Mouse (Mus musculus) midbrain, embryonic 12.5 days (tissue): ENCODE measurements around the gene Bin2. TPM values are rescaled to one million over a fixed set of nuclear protein-coding genes. Genes with fewer than 3 reads are reported as not detected.
"Not testable (repeated sequence)": the region's sequence is repeated elsewhere in the genome, so short reads cannot be mapped to it uniquely, and the experiment has no call there.

Experiments used
- ATAC-seq: fragments of 200-750 bp; cut with Nextera tagmentation; 2 replicates; pipeline ENCODE4 v1.8.0; 2017; ENCODE audit warnings: low read depth, moderate TSS enrichment, moderate library complexity; ENCODE audit not compliant: low FRiP score
- H3K27ac ChIP-seq: fragments of 300-500 bp; sonication (generic); replicated peaks from 2 replicates; pipeline ENCODE4 v1.5.1; 2016; ENCODE audit warnings: mild to moderate bottlenecking
- H3K27me3 ChIP-seq: fragments of 300-500 bp; sonication (generic); 2 replicates; pipeline ENCODE4 v1.6.1; 2016; ENCODE audit warnings: mild to moderate bottlenecking
- H3K36me3 ChIP-seq: fragments of 300-500 bp; sonication (generic); 2 replicates; pipeline ENCODE4 v1.6.1; 2016
- H3K4me1 ChIP-seq: fragments of 300-500 bp; sonication (generic); 2 replicates; pipeline ENCODE4 v1.6.1; 2016
- H3K4me2 ChIP-seq: fragments of 300-500 bp; sonication (generic); replicated peaks from 2 replicates; pipeline ENCODE4 v1.6.1; 2016; ENCODE audit warnings: mild to moderate bottlenecking, moderate library complexity
- H3K4me3 ChIP-seq: fragments of 300-500 bp; sonication (generic); 2 replicates; pipeline ENCODE4 v1.5.1; 2016; ENCODE audit warnings: mild to moderate bottlenecking
- H3K9ac ChIP-seq: fragments of 300-500 bp; sonication (generic); replicated peaks from 2 replicates; pipeline ENCODE4 v1.6.1; 2016; ENCODE audit warnings: mild to moderate bottlenecking, moderate library complexity
- H3K9me3 ChIP-seq: fragments of 300-500 bp; sonication (generic); 2 replicates; pipeline ENCODE4 v1.6.1; 2016; ENCODE audit warnings: mild to moderate bottlenecking
- WGBS: fragments of 180-500 bp; shearing (Covaris S2); methylation state at CpG from one replicate; pipeline ENCODE4 v1.1.7; 2016; 5-methylcytosine and 5-hydroxymethylcytosine counted together
- polyA plus RNA-seq: library from polyadenylated mRNA; unstranded; fragments of >200 nt; fragmentation: Nextera tagmentation; extraction: Ambion mirVana; gene quantifications from 2 replicates; pipeline ENCODE4 v1.2.1, GENCODE M21; 2016

Bin2 gene
- polyA plus RNA-seq, 1 experiment from 2014 or later: 3.4 TPM

GRCm38 (mm10) chr15:100614218-100614995 lies 54.9 kb downstream of the Bin2 start:
- Histone ChIP-seq H3K36me3 (peaks cover 20% of the 10 kb centered on the region), H3K4me3 (peak overlapping the region; percentile 95), H3K27ac (peak overlapping the region; percentile 97), H3K4me1 (peaks cover 22% of the 10 kb centered on the region), H3K9me3 (no peaks in the 10 kb centered on the region), H3K4me2 (peak overlapping the region; percentile 82), H3K9ac (peak overlapping the region; percentile 59), H3K27me3 (peaks cover 8% of the 10 kb centered on the region; the same call in 1 of the 2 replicates)
- ATAC-seq: no peak
- WGBS: 9% methylated on average over 43 of the region's 43 CpGs

GRCm38 (mm10) chr15:100613584-100613983 lies 55.8 kb downstream of the Bin2 start:
- H3K9me3 ChIP-seq: no peaks in the 10 kb centered on the region
- H3K36me3 ChIP-seq: peaks cover 12% of the 10 kb centered on the region
- ATAC-seq: no peak
- 0 out of 2 replicates have a peak overlapping the region, but pooled peaks have one; percentile 7 for H3K4me3 ChIP-seq
- H3K4me1 ChIP-seq: peaks cover 22% of the 10 kb centered on the region
- 10% methylated on average over 16 of the region's 16 CpGs for WGBS
- no peak overlapping the region for H3K27ac ChIP-seq
- 0 out of 2 replicates have a peak overlapping the region, but pooled peaks have one; percentile 15 for H3K9ac ChIP-seq
- H3K27me3 ChIP-seq: peaks cover 8% of the 10 kb centered on the region; the same call in 1 of the 2 replicates
- H3K4me2 ChIP-seq: peak overlapping the region; percentile 41

- WGBS: 60% methylated on average over 2 of the region's 2 CpGs
- no peak overlapping the region for H3K4me3 ChIP-seq
- H3K27me3 ChIP-seq: peaks cover 8% of the 10 kb centered on the region; the same call in 1 of the 2 replicates
- H3K9me3 ChIP-seq: no peaks in the 10 kb centered on the region
- H3K27ac ChIP-seq: no peak overlapping the region
- no peak overlapping the region for H3K9ac ChIP-seq
- H3K36me3 ChIP-seq: peaks cover under 1% of the 10 kb centered on the region
- peaks cover 22% of the 10 kb centered on the region for H3K4me1 ChIP-seq
- ATAC-seq: no peak
- no peak overlapping the region for H3K4me2 ChIP-seq
Measured at GRCm38 (mm10) chr15:100612432-100612831, 56.9 kb downstream of the Bin2 start.

- H3K36me3 ChIP-seq: no peaks in the 10 kb centered on the region
- ATAC-seq: no peak
- 79% methylated on average over 7 of the region's 7 CpGs for WGBS
Measured at GRCm38 (mm10) chr15:100611951-100612350, 57.4 kb downstream of the Bin2 start.

GRCm38 (mm10) chr15:100606677-100607076 lies 62.7 kb downstream of the Bin2 start:
- not testable (repeated sequence) for H3K4me3 ChIP-seq, H3K27ac ChIP-seq, H3K9me3 ChIP-seq, H3K4me2 ChIP-seq, H3K36me3 ChIP-seq, H3K9ac ChIP-seq, ATAC-seq
- Histone ChIP-seq H3K27me3 (peaks cover 18% of the 10 kb centered on the region), H3K4me1 (peaks cover 16% of the 10 kb centered on the region)
- WGBS: 93% methylated on average over 8 of the region's 8 CpGs

More at GRCm38 (mm10) chr15:100611951-100612350, 57.4 kb downstream of the Bin2 start:
- Histone ChIP-seq H3K27ac (no peak overlapping the region), H3K4me2 (no peak overlapping the region), H3K9ac (no peak overlapping the region), H3K4me3 (no peak overlapping the region), H3K27me3 (peaks cover 8% of the 10 kb centered on the region; the same call in 1 of the 2 replicates), H3K4me1 (peaks cover 21% of the 10 kb centered on the region), H3K9me3 (no peaks in the 10 kb centered on the region)

- Histone ChIP-seq H3K36me3 (no peaks in the 10 kb centered on the region), H3K9me3 (no peaks in the 10 kb centered on the region), H3K27me3 (peaks cover 29% of the 10 kb centered on the region), H3K4me1 (peaks cover 30% of the 10 kb centered on the region), H3K4me2 (no peak overlapping the region), H3K4me3 (no peak overlapping the region), H3K9ac (no peak overlapping the region), H3K27ac (no peak overlapping the region)
- ATAC-seq: no peak
- WGBS: 62% methylated on average over 3 of the region's 3 CpGs
Measured at GRCm38 (mm10) chr15:100601669-100602068, 67.7 kb downstream of the Bin2 start.

- 12% methylated on average over 21 of the region's 21 CpGs for WGBS
- Histone ChIP-seq H3K27me3 (peaks cover 29% of the 10 kb centered on the region), H3K9me3 (no peaks in the 10 kb centered on the region), H3K4me3 (no peak overlapping the region; the same call in 1 of the 2 replicates), H3K9ac (peak overlapping the region; percentile 96), H3K4me1 (peaks cover 30% of the 10 kb centered on the region), H3K36me3 (no peaks in the 10 kb centered on the region), H3K27ac (no peak overlapping the region; the same call in 1 of the 2 replicates), H3K4me2 (peak overlapping the region; percentile 76)
- no peak for ATAC-seq
Measured at GRCm38 (mm10) chr15:100600696-100601272, 68.6 kb downstream of the Bin2 start.

- H3K27ac ChIP-seq: peak overlapping the region; percentile 90
- peak overlapping the region; percentile 86 for H3K4me3 ChIP-seq
- H3K9ac ChIP-seq: peak overlapping the region; percentile 96
- peaks cover 29% of the 10 kb centered on the region for H3K27me3 ChIP-seq
- H3K4me1 ChIP-seq: peaks cover 24% of the 10 kb centered on the region
- H3K9me3 ChIP-seq: no peaks in the 10 kb centered on the region
- 2% methylated on average over 35 of the region's 35 CpGs for WGBS
- ATAC-seq: peak; percentile 76
- peak overlapping the region; percentile 76 for H3K4me2 ChIP-seq
- H3K36me3 ChIP-seq: no peaks in the 10 kb centered on the region
Measured at GRCm38 (mm10) chr15:100600047-100600695, 69.2 kb downstream of the Bin2 start.

- Histone ChIP-seq H3K4me3 (peak within 1 kb of the TSS; percentile 86), H3K27ac (peak within 1 kb of the TSS; percentile 90), H3K4me1 (peaks cover 17% of the 10 kb centered on the region), H3K27me3 (peaks cover 29% of the 10 kb centered on the region), H3K9ac (peak within 1 kb of the TSS; percentile 96), H3K9me3 (no peaks in the 10 kb centered on the region), H3K4me2 (peak within 1 kb of the TSS; percentile 76), H3K36me3 (no peaks in the 10 kb centered on the region)
- ATAC-seq: peak; percentile 75
- under 1% methylated on average over 59 of the region's 76 CpGs for WGBS
Measured at GRCm38 (mm10) chr15:100599276-100600046, 69.9 kb downstream of the Bin2 start, which contains the start of gene Pou6f1. Gene Pou6f1, minus strand, starts transcription at chr15:100599984.

- ATAC-seq: peak; percentile 16; the same call in 1 of the 2 replicates
- Histone ChIP-seq H3K36me3 (peaks cover 2% of the 10 kb centered on the region; the same call in 1 of the 2 replicates), H3K4me1 (peaks cover 14% of the 10 kb centered on the region), H3K4me2 (peak overlapping the region; percentile 76), H3K27ac (peak overlapping the region; percentile 90), H3K27me3 (peaks cover 29% of the 10 kb centered on the region), H3K9me3 (no peaks in the 10 kb centered on the region), H3K4me3 (peak overlapping the region; percentile 86), H3K9ac (peak overlapping the region; percentile 96)
- WGBS: 1% methylated on average over 12 of the region's 12 CpGs
Measured at GRCm38 (mm10) chr15:100598883-100599275, 70.5 kb downstream of the Bin2 start.

- H3K9ac ChIP-seq: peak overlapping the region; percentile 96
- ATAC-seq: no peak
- H3K4me2 ChIP-seq: peak overlapping the region; percentile 76
- peak overlapping the region; percentile 86 for H3K4me3 ChIP-seq
- peak overlapping the region; percentile 90 for H3K27ac ChIP-seq
- 32% methylated on average over 9 of the region's 9 CpGs for WGBS
- H3K27me3 ChIP-seq: peaks cover 24% of the 10 kb centered on the region
- H3K36me3 ChIP-seq: peaks cover 6% of the 10 kb centered on the region; the same call in 1 of the 2 replicates
- H3K9me3 ChIP-seq: no peaks in the 10 kb centered on the region
- peaks cover 14% of the 10 kb centered on the region for H3K4me1 ChIP-seq
Measured at GRCm38 (mm10) chr15:100598287-100598882, 71.0 kb downstream of the Bin2 start.
